Mouse (Mus musculus) naive thymus-derived CD4-positive, alpha-beta T cell, adult 5 months (primary cell): ENCODE results near the gene Prom1. TPM values are rescaled to one million over a fixed set of nuclear protein-coding genes. Genes with fewer than 3 reads are reported as not detected.

ENCODE experiments used
- polyA plus RNA-seq: library from polyadenylated mRNA; unstranded; fragments of 100-300 nt; shearing (Covaris generic); gene quantifications from one replicate; pipeline ENCODE4 v1.2.1, GENCODE M21; 2017

Gene Prom1
- 1.1 TPM for polyA plus RNA-seq

GRCm38 (mm10) chr5:44101231-44102110, at the start of gene Prom1:
Gene Prom1, minus strand, starts transcription at chr5:44102032.

GRCm38 (mm10) chr5:43981620-43982019, 120.2 kb downstream of the Prom1 start, which contains the start of gene Fgfbp1:
Gene Fgfbp1, minus strand, starts transcription at chr5:43981779.

Other genes with a start within 250 kb of the Prom1 start
- 0.17 TPM for gene Cd38, start 233.5 kb downstream of the Prom1 start, polyA plus RNA-seq
- gene Gm7879, start 188.9 kb downstream of the Prom1 start, polyA plus RNA-seq = not detected
- gene Fgfbp1, start 120.3 kb downstream of the Prom1 start, polyA plus RNA-seq = not detected
- 184 TPM for gene Tapt1, start 124.6 kb upstream of the Prom1 start, polyA plus RNA-seq